9 mouse cellular contexts compared by ENCODE assay signal in the genomic region with DNA sequence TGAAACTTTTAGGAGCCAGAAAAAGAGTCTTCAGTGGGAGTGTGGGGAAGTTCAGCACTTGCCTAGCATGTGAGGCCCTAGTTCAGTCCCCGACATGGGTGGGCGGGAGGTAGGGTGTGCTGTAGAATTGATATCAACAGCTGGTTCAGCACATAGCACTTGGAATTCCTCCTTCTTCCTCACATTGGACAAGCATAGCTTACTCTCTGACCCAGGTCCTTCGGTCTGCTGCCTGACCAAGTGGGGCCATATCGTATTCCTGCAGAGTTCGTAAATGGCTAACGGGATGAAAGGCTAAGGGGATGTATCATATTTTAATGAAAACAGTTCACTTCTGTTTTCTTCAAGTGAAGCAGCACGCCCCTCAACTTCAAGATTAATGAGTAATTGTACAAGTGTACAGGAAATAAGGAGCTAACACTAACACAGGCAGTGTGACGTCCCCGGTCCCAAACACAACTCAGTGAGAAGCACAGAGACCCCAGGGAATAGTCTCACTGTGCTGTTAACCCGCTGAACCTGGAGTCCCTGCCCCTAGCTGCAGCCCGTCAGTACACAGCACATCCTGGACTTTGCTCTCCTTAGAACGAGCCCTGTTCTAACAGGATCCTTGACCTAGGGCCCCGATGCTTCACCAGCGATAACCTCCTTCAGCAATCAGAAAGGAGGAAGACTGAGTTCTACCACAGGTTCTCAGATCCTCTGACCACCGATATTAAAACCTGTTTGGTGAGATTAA. TPM values are rescaled to one million over a fixed set of nuclear protein-coding genes. Genes with fewer than 3 reads are reported as not detected.
DNase-seq lines count a peak whose midpoint lies in the region; ATAC-seq and TF ChIP-seq lines count a peak whose summit lies in the region.
"Had no signal": no experiment of that assay in that cellular context is flagged by ENCODE, and none has a peak within 500 bp of the region (broad histone marks: within the 10 kb centered on the region; RNA-seq: fewer than 3 reads in every experiment).

No protein-coding gene starts in this region.

- H3K4me2 ChIP-seq in hindbrain, embryonic 12.5 days (replicated peaks) = no peak overlapping the region
- H3K4me2 ChIP-seq in hindbrain, embryonic 14.5 days (replicated peaks) = no peak overlapping the region
- H3K4me2 ChIP-seq in kidney, postnatal 0 days (ENCODE audit: low read length) = no peak overlapping the region
- no peak overlapping the region for H3K4me2 ChIP-seq in stomach, postnatal 0 days (replicated peaks; ENCODE audit: low read depth)
- H3K4me2 ChIP-seq: liver, embryonic 13.5 days had no signal

- TF ChIP-seq CTCF in spleen, adult 2 months (IDR thresholded peaks at IDR 0.05; ENCODE audit: extremely low read depth, insufficient read depth, insufficient read length, insufficient replicate concordance) = no peak
- no peak for TF ChIP-seq CTCF in kidney, postnatal 0 days (IDR thresholded peaks at IDR 0.05; ENCODE audit: low read depth)
- no peak for TF ChIP-seq CTCF in stomach, postnatal 0 days (IDR thresholded peaks at IDR 0.05; ENCODE audit: low read depth)

- TF ChIP-seq POLR2A in spleen, adult 2 months (IDR thresholded peaks at IDR 0.05; ENCODE audit: low read depth, low read length) = no peak

- peaks cover 12% of the 10 kb centered on the region; the same call in 1 of the 2 replicates for H3K36me3 ChIP-seq in hindbrain, embryonic 12.5 days
- H3K36me3 ChIP-seq in hindbrain, embryonic 14.5 days (replicated peaks; ENCODE audit: control insufficient read depth, insufficient read depth) = no peaks in the 10 kb centered on the region; the same call in 1 of the 2 replicates
- 0 out of 2 replicates have a peak, but pooled peaks cover 1% of the 10 kb centered on the region for H3K36me3 ChIP-seq in spleen, adult 2 months (ENCODE audit: control insufficient read depth, insufficient read depth, low read length)
- H3K36me3 ChIP-seq in kidney, postnatal 0 days (ENCODE audit: insufficient read depth, low read length) = peaks cover 7% of the 10 kb centered on the region; the same call in 1 of the 2 replicates
- H3K36me3 ChIP-seq in stomach, postnatal 0 days (ENCODE audit: control insufficient read depth, insufficient read depth, low read length) = no peaks in the 10 kb centered on the region

- H3K4me1 ChIP-seq in hindbrain, embryonic 12.5 days = peaks cover 8% of the 10 kb centered on the region; the same call in 1 of the 2 replicates
- H3K4me1 ChIP-seq in hindbrain, embryonic 14.5 days (replicated peaks; ENCODE audit: control insufficient read depth, insufficient read depth, low read length) = no peaks in the 10 kb centered on the region; the same call in 1 of the 2 replicates
- peaks cover 3% of the 10 kb centered on the region; the same call in 1 of the 2 replicates for H3K4me1 ChIP-seq in spleen, adult 2 months (ENCODE audit: control insufficient read depth, insufficient read depth, insufficient read length)
- peaks cover 23% of the 10 kb centered on the region for H3K4me1 ChIP-seq in kidney, postnatal 0 days (replicated peaks; ENCODE audit: insufficient read depth, low read length)
- 0 out of 2 replicates have a peak, but pooled peaks cover 2% of the 10 kb centered on the region for H3K4me1 ChIP-seq in stomach, postnatal 0 days (replicated peaks; ENCODE audit: control insufficient read depth, insufficient read depth)

- ATAC-seq in hindbrain, embryonic 12.5 days (ENCODE audit: low FRiP score) = no peak
- no peak for ATAC-seq in hindbrain, embryonic 14.5 days (ENCODE audit: low FRiP score)
- ATAC-seq in kidney, postnatal 0 days (replicated peaks; ENCODE audit: low FRiP score, low read depth) = peak; percentile 77
- peak; percentile 60 for ATAC-seq in stomach, postnatal 0 days (ENCODE audit: low FRiP score, low TSS enrichment)

- H3K27me3 ChIP-seq in hindbrain, embryonic 12.5 days = no peaks in the 10 kb centered on the region
- H3K27me3 ChIP-seq in hindbrain, embryonic 14.5 days (ENCODE audit: control insufficient read depth, insufficient read depth, low read length) = no peaks in the 10 kb centered on the region
- no peaks in the 10 kb centered on the region for H3K27me3 ChIP-seq in spleen, adult 2 months (ENCODE audit: control insufficient read depth, insufficient read depth, low read length)
- H3K27me3 ChIP-seq in kidney, postnatal 0 days (ENCODE audit: insufficient read depth, low read length) = no peaks in the 10 kb centered on the region
- no peaks in the 10 kb centered on the region for H3K27me3 ChIP-seq in stomach, postnatal 0 days (ENCODE audit: control insufficient read depth, insufficient read depth, low read length)
- H3K27me3 ChIP-seq: liver, embryonic 13.5 days had no signal

- no peaks in the 10 kb centered on the region for H3K9me3 ChIP-seq in hindbrain, embryonic 12.5 days (replicated peaks)
- no peaks in the 10 kb centered on the region for H3K9me3 ChIP-seq in hindbrain, embryonic 14.5 days (ENCODE audit: control insufficient read depth, low read length)
- no peaks in the 10 kb centered on the region for H3K9me3 ChIP-seq in kidney, postnatal 0 days (replicated peaks; ENCODE audit: low read length)
- no peaks in the 10 kb centered on the region for H3K9me3 ChIP-seq in stomach, postnatal 0 days (ENCODE audit: control insufficient read depth, low read length)
- H3K9me3 ChIP-seq: liver, embryonic 13.5 days had no signal

- TF ChIP-seq EP300 in stomach, postnatal 0 days (optimal IDR thresholded peaks at IDR 0.05) = no peak

- 75% methylated on average over 15 of the region's 15 CpGs for WGBS in hindbrain, embryonic 12.5 days
- 84% methylated on average over 15 of the region's 15 CpGs for WGBS in hindbrain, embryonic 14.5 days
- 64% methylated on average over 15 of the region's 15 CpGs for WGBS in spleen, adult 2 months
- WGBS in kidney, postnatal 0 days = 27% methylated on average over 15 of the region's 15 CpGs
- WGBS in stomach, postnatal 0 days = 39% methylated on average over 15 of the region's 15 CpGs

- H3K27ac ChIP-seq in hindbrain, embryonic 12.5 days = 0 out of 2 replicates have a peak overlapping the region, but pooled peaks have one; percentile 44
- H3K27ac ChIP-seq in hindbrain, embryonic 14.5 days = no peak overlapping the region
- H3K27ac ChIP-seq in spleen, adult 2 months (ENCODE audit: insufficient read depth, low read length) = peak overlapping the region; percentile 39; the same call in 1 of the 2 replicates
- peak overlapping the region; percentile 86 for H3K27ac ChIP-seq in kidney, postnatal 0 days
- H3K27ac ChIP-seq in stomach, postnatal 0 days (replicated peaks) = peak overlapping the region; percentile 46
- H3K27ac ChIP-seq: liver, embryonic 13.5 days had no signal

- DNase-seq in hindbrain, embryonic 14.5 days (ENCODE audit: low spot score) = no peak
- DNase-seq in spleen, adult 2 months (ENCODE audit: low read depth in 1 of 2, low spot score in 2 of 2) = no peak
- no peak for DNase-seq in spleen, postnatal 14 days (ENCODE audit: low spot score in 2 of 2)
- DNase-seq in kidney, postnatal 0 days (ENCODE audit: low spot score) = peak; percentile 93
- DNase-seq in stomach, postnatal 0 days (ENCODE audit: low spot score) = peak; percentile 27
- DNase-seq in right cerebral cortex, postnatal 4 days = no peak
- no peak for DNase-seq in cerebellum, postnatal 10 days
- DNase-seq: liver, embryonic 13.5 days had no signal

- no peak overlapping the region for H3K4me3 ChIP-seq in hindbrain, embryonic 12.5 days
- no peak overlapping the region for H3K4me3 ChIP-seq in hindbrain, embryonic 14.5 days (replicated peaks; ENCODE audit: low read length)
- no peak overlapping the region for H3K4me3 ChIP-seq in spleen, adult 2 months (ENCODE audit: extremely low read depth, insufficient read depth, insufficient read length)
- H3K4me3 ChIP-seq in kidney, postnatal 0 days (replicated peaks; ENCODE audit: low read depth, low read length) = no peak overlapping the region
- H3K4me3 ChIP-seq in stomach, postnatal 0 days (ENCODE audit: low read depth, low read length) = no peak overlapping the region
- H3K4me3 ChIP-seq: liver, embryonic 13.5 days had no signal

- H3K9ac ChIP-seq in hindbrain, embryonic 12.5 days = no peak overlapping the region
- no peak overlapping the region for H3K9ac ChIP-seq in hindbrain, embryonic 14.5 days
- no peak overlapping the region for H3K9ac ChIP-seq in kidney, postnatal 0 days (ENCODE audit: low read depth, low read length)
- no peak overlapping the region for H3K9ac ChIP-seq in stomach, postnatal 0 days (ENCODE audit: low read length)
- H3K9ac ChIP-seq: liver, embryonic 13.5 days had no signal

RNA-seq across cellular contexts. Expression of a gene that starts 18.6 kb away (rescaled TPM):
- 131 and 138 TPM in 2 replicates for polyA plus RNA-seq in hindbrain, embryonic 12.5 days (2016; fragmentation: Nextera tagmentation; extraction: Ambion mirVana)
- 91.4 and 94.1 TPM in 2 replicates for polyA plus RNA-seq in hindbrain, embryonic 14.5 days (2014; fragmentation: Nextera tagmentation; extraction: Ambion mirVana)
- 46.2 and 47.9 TPM in 2 replicates for polyA plus RNA-seq in spleen, adult 2 months (2012; rRNA removed)
- polyA plus RNA-seq in kidney, postnatal 0 days (2015; fragmentation: Nextera tagmentation; extraction: Ambion mirVana) = 166 and 183 TPM in 2 replicates
- polyA plus RNA-seq in stomach, postnatal 0 days (2015; fragmentation: Nextera tagmentation; extraction: Ambion mirVana) = 93.9 and 94.8 TPM in 2 replicates

RNA-seq across cellular contexts. Expression of a gene that starts 18.7 kb away (rescaled TPM):
- 291 and 292 TPM in 2 replicates for polyA plus RNA-seq in hindbrain, embryonic 12.5 days (2016; fragmentation: Nextera tagmentation; extraction: Ambion mirVana)
- 241 and 242 TPM in 2 replicates for polyA plus RNA-seq in hindbrain, embryonic 14.5 days (2014; fragmentation: Nextera tagmentation; extraction: Ambion mirVana)
- polyA plus RNA-seq in spleen, adult 2 months (2012; rRNA removed) = 96.5 and 103 TPM in 2 replicates
- 404 and 411 TPM in 2 replicates for polyA plus RNA-seq in kidney, postnatal 0 days (2015; fragmentation: Nextera tagmentation; extraction: Ambion mirVana)
- 230 and 237 TPM in 2 replicates for polyA plus RNA-seq in stomach, postnatal 0 days (2015; fragmentation: Nextera tagmentation; extraction: Ambion mirVana)

RNA-seq across cellular contexts. Expression of a gene that starts 30.6 kb away (rescaled TPM):
- polyA plus RNA-seq in hindbrain, embryonic 12.5 days (2016; fragmentation: Nextera tagmentation; extraction: Ambion mirVana) = 45.3 and 48.6 TPM in 2 replicates
- polyA plus RNA-seq in hindbrain, embryonic 14.5 days (2014; fragmentation: Nextera tagmentation; extraction: Ambion mirVana) = 42.4 and 42.9 TPM in 2 replicates
- 65.1 and 70.0 TPM in 2 replicates for polyA plus RNA-seq in spleen, adult 2 months (2012; rRNA removed)
- polyA plus RNA-seq in kidney, postnatal 0 days (2015; fragmentation: Nextera tagmentation; extraction: Ambion mirVana) = 90.6 and 93.4 TPM in 2 replicates
- polyA plus RNA-seq in stomach, postnatal 0 days (2015; fragmentation: Nextera tagmentation; extraction: Ambion mirVana) = 78.8 and 79.6 TPM in 2 replicates

RNA-seq across cellular contexts. Expression of a gene that starts 45.1 kb away (rescaled TPM):
- 5.6 TPM in 2 replicates for polyA plus RNA-seq in hindbrain, embryonic 12.5 days (2016; fragmentation: Nextera tagmentation; extraction: Ambion mirVana)
- polyA plus RNA-seq in hindbrain, embryonic 14.5 days (2014; fragmentation: Nextera tagmentation; extraction: Ambion mirVana) = 3.5 and 4.3 TPM in 2 replicates
- polyA plus RNA-seq in spleen, adult 2 months (2012; rRNA removed) = 281 and 332 TPM in 2 replicates
- polyA plus RNA-seq in kidney, postnatal 0 days (2015; fragmentation: Nextera tagmentation; extraction: Ambion mirVana) = 13.0 and 13.6 TPM in 2 replicates
- polyA plus RNA-seq in stomach, postnatal 0 days (2015; fragmentation: Nextera tagmentation; extraction: Ambion mirVana) = 13.1 and 15.8 TPM in 2 replicates

RNA-seq across cellular contexts. Expression of a gene that starts 47.8 kb away (rescaled TPM):
- 519 and 565 TPM in 2 replicates for polyA plus RNA-seq in hindbrain, embryonic 12.5 days (2016; fragmentation: Nextera tagmentation; extraction: Ambion mirVana)
- polyA plus RNA-seq in hindbrain, embryonic 14.5 days (2014; fragmentation: Nextera tagmentation; extraction: Ambion mirVana) = 616 and 701 TPM in 2 replicates
- 209 and 225 TPM in 2 replicates for polyA plus RNA-seq in spleen, adult 2 months (2012; rRNA removed)
- 549 and 600 TPM in 2 replicates for polyA plus RNA-seq in kidney, postnatal 0 days (2015; fragmentation: Nextera tagmentation; extraction: Ambion mirVana)
- 292 and 310 TPM in 2 replicates for polyA plus RNA-seq in stomach, postnatal 0 days (2015; fragmentation: Nextera tagmentation; extraction: Ambion mirVana)

Comparison
In these comparisons a context has a peak if more than half of its experiments do, and no peak if none do; other contexts are left out.
1. ATAC-seq: peak in kidney, postnatal 0 days (single experiment) and stomach, postnatal 0 days (single experiment); none in hindbrain, embryonic 12.5 days (single experiment) and hindbrain, embryonic 14.5 days (single experiment).
2. DNase-seq: peak in kidney, postnatal 0 days (single experiment) and stomach, postnatal 0 days (single experiment); none in hindbrain, embryonic 14.5 days (single experiment), spleen, adult 2 months (0 of 2), spleen, postnatal 14 days (0 of 2), right cerebral cortex, postnatal 4 days (single experiment) and cerebellum, postnatal 10 days (0 of 2).